Mouse (Mus musculus): Measurements from ENCODE around the gene Als2cr12. TPM values are rescaled to one million over a fixed set of nuclear protein-coding genes. Genes with fewer than 3 reads are reported as not detected.

Als2cr12 gene
- not detected for total RNA-seq (2023)

GRCm38 (mm10) chr1:58695810-58696209, at the start of gene Als2cr12:
Gene Als2cr12, minus strand, starts transcription at chr1:58695989.

GRCm38 (mm10) chr1:58711365-58712016, 15.7 kb upstream of the Als2cr12 start, which contains the start of gene Cflar:
Gene Cflar, plus strand, starts transcription at chr1:58711508.

Other genes with a start within 250 kb of the Als2cr12 start
- 25.3 TPM for gene Orc2, start 190.9 kb downstream of the Als2cr12 start, total RNA-seq (2023)
- gene Fam126b, start 109.7 kb downstream of the Als2cr12 start, total RNA-seq (2023): 13.7 TPM
- gene Ndufb3, start 109.6 kb downstream of the Als2cr12 start, total RNA-seq (2023): 32.9 TPM
- 165 TPM for gene Cflar, start 15.5 kb upstream of the Als2cr12 start, total RNA-seq (2023)
- 120 TPM for gene Casp8, start 99.4 kb upstream of the Als2cr12 start, total RNA-seq (2023)